Mouse (Mus musculus) brain, embryonic 18.5 days (tissue): ENCODE data around the gene Cela3b.

Source experiments
- DNase-seq: peaks from one replicate; pipeline ENCODE4 v3.0.0-alpha.2; 2012; ENCODE audit warnings: low read depth, low spot score

Cela3b gene

GRCm38 (mm10) chr4:137375314-137376278 is 54.7 kb downstream of the Cela3b start:
- DNase-seq: no peak

GRCm38 (mm10) chr4:137373711-137374110 is 56.6 kb downstream of the Cela3b start:
- no peak for DNase-seq

GRCm38 (mm10) chr4:137371596-137372523 is 58.5 kb downstream of the Cela3b start:
- no peak for DNase-seq
